Mouse (Mus musculus): Measurements from ENCODE around the gene Hes2. TPM values are rescaled to one million over a fixed set of nuclear protein-coding genes. Genes with fewer than 3 reads are reported as not detected.
A peak's percentile ranks its signal among the peaks of the same experiment; 100 is the strongest.

Hes2 gene
- polyA plus RNA-seq, 1 experiment, result not detected

- TF ChIP-seq POLR2A (IDR thresholded peaks at IDR 0.05; ENCODE audit: borderline replicate concordance, extremely low read depth, insufficient read depth, insufficient read length, poor library complexity, severe bottlenecking) (no peak), CTCF (IDR thresholded peaks at IDR 0.05; ENCODE audit: borderline replicate concordance, extremely low read depth, insufficient read depth, insufficient read length) (no peak)
- no peak for DNase-seq (ENCODE audit: low read depth)
Observed at GRCm38 (mm10) chr4:152133213-152133612, 25.5 kb upstream of the Hes2 start.

DNA sequence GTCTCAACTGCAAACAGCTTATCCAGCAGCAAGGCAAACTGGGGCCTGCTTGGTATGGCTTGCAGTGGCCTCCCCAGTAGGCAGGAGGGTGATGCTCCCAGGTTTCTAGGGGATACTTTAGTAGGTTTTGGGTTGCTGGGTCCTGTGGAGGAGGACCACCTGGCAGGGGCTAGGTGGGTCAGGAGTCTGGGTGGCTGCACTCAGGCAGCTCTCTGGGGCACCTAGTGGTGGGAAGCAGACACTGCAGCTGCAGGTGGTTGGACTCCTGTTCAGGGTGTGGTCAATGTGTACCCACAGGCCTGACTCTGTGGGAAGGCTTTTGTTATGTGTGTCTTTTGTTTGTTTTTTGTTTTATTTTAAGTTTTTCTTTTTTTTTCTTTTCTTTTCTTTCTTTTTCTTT, 24.2 kb upstream of the Hes2 start:
- TF ChIP-seq CTCF (IDR thresholded peaks at IDR 0.05; ENCODE audit: borderline replicate concordance, extremely low read depth, insufficient read depth, insufficient read length) (peak; percentile 71), POLR2A (IDR thresholded peaks at IDR 0.05; ENCODE audit: borderline replicate concordance, extremely low read depth, insufficient read depth, insufficient read length, poor library complexity, severe bottlenecking) (no peak)

GRCm38 (mm10) chr4:152135363-152135762, 23.3 kb upstream of the Hes2 start:
- no peak for TF ChIP-seq POLR2A (IDR thresholded peaks at IDR 0.05; ENCODE audit: borderline replicate concordance, extremely low read depth, insufficient read depth, insufficient read length, poor library complexity, severe bottlenecking)
- no peak for TF ChIP-seq CTCF (IDR thresholded peaks at IDR 0.05; ENCODE audit: borderline replicate concordance, extremely low read depth, insufficient read depth, insufficient read length)
- no peak for DNase-seq (ENCODE audit: low read depth)

More for the DNA sequence above, 24.2 kb upstream of the Hes2 start:
- DNase-seq (ENCODE audit: low read depth), result no peak

GRCm38 (mm10) chr4:152136112-152136875, 22.4 kb upstream of the Hes2 start:
- no peak for DNase-seq (ENCODE audit: low read depth)
- TF ChIP-seq CTCF (IDR thresholded peaks at IDR 0.05; ENCODE audit: borderline replicate concordance, extremely low read depth, insufficient read depth, insufficient read length), result peak; percentile 62; the same call in 1 of the 2 replicates
- TF ChIP-seq POLR2A (IDR thresholded peaks at IDR 0.05; ENCODE audit: borderline replicate concordance, extremely low read depth, insufficient read depth, insufficient read length, poor library complexity, severe bottlenecking), result no peak

GRCm38 (mm10) chr4:152136876-152137250, 21.8 kb upstream of the Hes2 start:
- no peak for DNase-seq (ENCODE audit: low read depth)
- TF ChIP-seq POLR2A (IDR thresholded peaks at IDR 0.05; ENCODE audit: borderline replicate concordance, extremely low read depth, insufficient read depth, insufficient read length, poor library complexity, severe bottlenecking) (no peak), CTCF (IDR thresholded peaks at IDR 0.05; ENCODE audit: borderline replicate concordance, extremely low read depth, insufficient read depth, insufficient read length) (no peak)

DNA sequence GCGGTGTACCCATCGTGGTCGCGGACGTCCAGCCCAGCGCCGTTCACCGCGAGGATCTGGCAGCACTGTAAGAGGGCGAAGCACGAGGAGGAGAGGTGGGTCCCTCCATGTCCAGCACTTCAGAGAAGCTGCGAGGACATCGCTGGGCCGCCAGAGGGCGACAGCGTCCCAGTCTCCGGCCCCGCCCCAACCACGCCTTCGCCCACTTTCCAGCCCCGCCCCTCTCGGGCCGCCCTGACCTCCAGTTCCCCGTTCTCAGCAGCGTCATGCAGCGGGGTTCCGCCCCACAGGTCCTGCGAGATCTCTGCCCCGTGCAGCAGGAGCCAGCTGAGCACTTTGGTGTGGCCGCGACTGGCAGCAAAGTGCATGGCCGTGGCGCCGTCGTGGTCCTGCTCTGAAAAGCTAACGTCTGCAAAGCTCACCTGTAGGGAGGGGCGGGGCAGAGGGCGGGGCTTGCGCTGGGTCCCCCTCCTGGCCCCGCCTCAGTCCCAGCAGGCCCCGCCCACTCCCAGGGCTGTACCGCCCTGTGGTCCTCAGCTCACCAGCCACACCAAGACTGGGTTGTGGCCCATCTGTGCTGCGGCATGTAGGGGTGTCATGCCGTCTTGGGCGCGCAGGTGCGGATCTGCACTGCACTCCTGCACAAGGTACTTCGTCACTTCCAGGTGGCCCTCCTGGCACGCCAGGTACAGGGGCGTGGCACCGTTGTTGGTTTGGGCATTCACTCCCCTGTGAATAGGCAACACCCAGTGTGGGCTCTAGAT, 20.0 kb upstream of the Hes2 start:
- no peak for TF ChIP-seq POLR2A (IDR thresholded peaks at IDR 0.05; ENCODE audit: borderline replicate concordance, extremely low read depth, insufficient read depth, insufficient read length, poor library complexity, severe bottlenecking)
- peak; percentile 88 for TF ChIP-seq CTCF (IDR thresholded peaks at IDR 0.05; ENCODE audit: borderline replicate concordance, extremely low read depth, insufficient read depth, insufficient read length)
- peak; percentile 78 for DNase-seq (ENCODE audit: low read depth)

GRCm38 (mm10) chr4:152140441-152140840, 18.2 kb upstream of the Hes2 start:
- TF ChIP-seq CTCF (IDR thresholded peaks at IDR 0.05; ENCODE audit: borderline replicate concordance, extremely low read depth, insufficient read depth, insufficient read length) (peak; percentile 73), POLR2A (IDR thresholded peaks at IDR 0.05; ENCODE audit: borderline replicate concordance, extremely low read depth, insufficient read depth, insufficient read length, poor library complexity, severe bottlenecking) (no peak)
- no peak for DNase-seq (ENCODE audit: low read depth)

DNA sequence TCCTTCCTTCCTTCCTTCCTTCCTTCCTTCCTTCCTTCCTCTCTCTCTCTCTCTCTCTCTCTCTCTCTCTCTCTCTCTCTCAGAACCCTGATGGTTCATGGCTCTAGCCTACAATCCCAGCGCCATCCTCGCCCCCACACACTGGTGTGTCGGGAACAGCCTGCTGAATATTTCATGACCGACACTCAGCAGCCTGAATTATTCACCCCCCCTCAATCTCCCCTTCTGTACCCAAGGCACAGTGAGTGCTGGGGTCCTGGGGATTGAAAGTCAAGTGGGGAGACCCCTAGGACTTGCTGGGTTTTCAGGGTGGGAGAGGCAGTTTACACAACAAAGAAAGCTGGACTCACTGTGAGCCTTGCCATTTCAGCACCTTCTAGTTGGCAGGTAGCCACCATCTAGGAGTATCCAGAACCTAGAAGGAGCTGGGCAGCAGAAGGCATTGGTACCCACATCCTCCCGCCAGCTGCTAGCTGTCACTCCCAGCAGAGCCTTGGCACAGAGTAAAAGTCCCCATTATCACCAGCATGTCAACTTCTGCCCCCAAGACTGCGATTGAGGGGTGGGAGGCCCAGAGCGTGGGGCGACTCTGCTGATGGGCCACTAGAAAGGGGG, 17.0 kb upstream of the Hes2 start:
- peak; percentile 50 for DNase-seq (ENCODE audit: low read depth)

DNA sequence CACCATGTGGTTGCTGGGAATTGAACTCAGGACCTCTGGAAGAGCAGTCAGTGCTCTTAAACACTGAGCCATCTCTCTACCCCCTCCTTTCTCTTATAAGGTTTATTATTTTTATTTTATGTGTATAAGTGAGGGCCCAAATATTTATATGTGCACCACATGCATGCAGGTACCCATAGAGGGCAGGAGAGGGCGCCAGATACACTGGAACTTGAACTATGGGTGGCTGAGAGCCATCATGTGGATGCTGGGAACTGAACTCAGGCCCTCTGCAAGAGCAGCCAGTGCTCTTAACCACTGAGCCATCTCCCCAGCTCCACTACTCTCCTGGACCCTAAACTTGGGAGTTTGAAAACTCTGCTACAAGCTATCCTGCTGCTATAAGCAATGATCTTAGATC, 15.0 kb upstream of the Hes2 start:
- no peak for DNase-seq (ENCODE audit: low read depth)
- TF ChIP-seq CTCF (IDR thresholded peaks at IDR 0.05; ENCODE audit: borderline replicate concordance, extremely low read depth, insufficient read depth, insufficient read length) (peak; percentile 15; the same call in 1 of the 2 replicates), POLR2A (IDR thresholded peaks at IDR 0.05; ENCODE audit: borderline replicate concordance, extremely low read depth, insufficient read depth, insufficient read length, poor library complexity, severe bottlenecking) (no peak)

More for the DNA sequence above, 17.0 kb upstream of the Hes2 start:
- TF ChIP-seq CTCF (IDR thresholded peaks at IDR 0.05; ENCODE audit: borderline replicate concordance, extremely low read depth, insufficient read depth, insufficient read length) (no peak), POLR2A (IDR thresholded peaks at IDR 0.05; ENCODE audit: borderline replicate concordance, extremely low read depth, insufficient read depth, insufficient read length, poor library complexity, severe bottlenecking) (no peak)

DNA sequence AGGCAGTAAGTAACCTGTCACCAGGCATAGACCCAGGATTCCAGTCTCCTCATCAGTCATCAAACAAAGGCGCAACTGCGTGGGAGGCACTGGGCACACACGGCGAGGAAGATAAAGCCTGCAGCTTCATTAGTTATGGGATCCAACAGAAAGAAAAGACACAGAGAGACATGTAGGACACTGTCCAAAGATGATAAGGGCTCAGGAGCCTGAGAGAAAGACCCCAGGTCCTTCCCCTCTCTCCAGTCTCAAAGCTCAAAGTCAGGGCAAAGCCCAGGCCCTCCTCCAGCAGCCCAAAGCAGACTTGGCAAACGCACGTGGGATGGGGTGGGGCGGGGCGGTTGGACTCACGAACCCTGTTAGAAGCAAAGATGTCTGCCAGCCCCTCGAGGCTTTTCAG, 13.2 kb upstream of the Hes2 start:
- no peak for DNase-seq (ENCODE audit: low read depth)
- TF ChIP-seq POLR2A (IDR thresholded peaks at IDR 0.05; ENCODE audit: borderline replicate concordance, extremely low read depth, insufficient read depth, insufficient read length, poor library complexity, severe bottlenecking), result no peak
- TF ChIP-seq CTCF (IDR thresholded peaks at IDR 0.05; ENCODE audit: borderline replicate concordance, extremely low read depth, insufficient read depth, insufficient read length), result no peak

All from brain, embryonic 14.5 days (tissue).